Mouse (Mus musculus) hindbrain, embryonic 11.5 days (tissue): ENCODE results near the gene Eif2b2. TPM values are rescaled to one million over a fixed set of nuclear protein-coding genes. Genes with fewer than 3 reads are reported as not detected.

Experiments used
- ATAC-seq: fragments of 200-750 bp; cut with Nextera tagmentation; 2 replicates; pipeline ENCODE4 v1.8.0; 2017; ENCODE audit warnings: mild to moderate bottlenecking, moderate TSS enrichment, moderate library complexity; ENCODE audit not compliant: low FRiP score
- DNase-seq: peaks from one replicate; pipeline ENCODE4 v3.0.0-alpha.2; 2015; ENCODE audit warnings: low spot score
- H3K27ac ChIP-seq: fragments of 300-500 bp; sonication (generic); 2 replicates; pipeline ENCODE4 v1.5.1; 2014; ENCODE audit warnings: mild to moderate bottlenecking, low read depth, low read length
- H3K27me3 ChIP-seq: fragments of 300-500 bp; sonication (generic); 2 replicates; pipeline ENCODE4 v1.6.1; 2014; ENCODE audit warnings: mild to moderate bottlenecking, low read length, moderate library complexity, mixed read lengths; ENCODE audit not compliant: control insufficient read depth, insufficient read depth
- H3K36me3 ChIP-seq: fragments of 300-500 bp; sonication (generic); 2 replicates; pipeline ENCODE4 v1.6.1; 2014; ENCODE audit warnings: mild to moderate bottlenecking, low read length, moderate library complexity, mixed read lengths; ENCODE audit not compliant: control insufficient read depth, insufficient read depth
- H3K4me1 ChIP-seq: fragments of 300-500 bp; sonication (generic); replicated peaks from 2 replicates; pipeline ENCODE4 v1.6.1; 2014; ENCODE audit warnings: low read length, mixed read lengths; ENCODE audit not compliant: control insufficient read depth, insufficient read depth
- H3K4me2 ChIP-seq: fragments of 300-500 bp; sonication (generic); replicated peaks from 2 replicates; pipeline ENCODE4 v1.6.1; 2014; ENCODE audit warnings: mild to moderate bottlenecking, low read depth, low read length
- H3K4me3 ChIP-seq: fragments of 300-500 bp; sonication (generic); 2 replicates; pipeline ENCODE4 v1.5.1; 2014; ENCODE audit warnings: low read depth, low read length
- H3K9ac ChIP-seq: fragments of 300-500 bp; sonication (generic); 2 replicates; pipeline ENCODE4 v1.6.1; 2014; ENCODE audit warnings: low read depth, low read length
- H3K9me3 ChIP-seq: fragments of 300-500 bp; sonication (generic); 2 replicates; pipeline ENCODE4 v1.6.1; 2016; ENCODE audit warnings: low read length; ENCODE audit not compliant: control insufficient read depth
- WGBS: fragments of 180-500 bp; shearing (Covaris S2); extraction: QIAGEN DNeasy Blood & Tissue Kit; methylation state at CpG from one replicate; pipeline ENCODE4 v1.1.7; 2014; 5-methylcytosine and 5-hydroxymethylcytosine counted together
- polyA plus RNA-seq: library from polyadenylated mRNA; unstranded; fragments of >200 nt; fragmentation: Nextera tagmentation; extraction: Ambion mirVana; gene quantifications from 2 replicates; pipeline ENCODE4 v1.2.1, GENCODE M21; 2014

The Eif2b2 gene
- polyA plus RNA-seq, 1 experiment from 2014 or later, result 90.0 TPM

DNA sequence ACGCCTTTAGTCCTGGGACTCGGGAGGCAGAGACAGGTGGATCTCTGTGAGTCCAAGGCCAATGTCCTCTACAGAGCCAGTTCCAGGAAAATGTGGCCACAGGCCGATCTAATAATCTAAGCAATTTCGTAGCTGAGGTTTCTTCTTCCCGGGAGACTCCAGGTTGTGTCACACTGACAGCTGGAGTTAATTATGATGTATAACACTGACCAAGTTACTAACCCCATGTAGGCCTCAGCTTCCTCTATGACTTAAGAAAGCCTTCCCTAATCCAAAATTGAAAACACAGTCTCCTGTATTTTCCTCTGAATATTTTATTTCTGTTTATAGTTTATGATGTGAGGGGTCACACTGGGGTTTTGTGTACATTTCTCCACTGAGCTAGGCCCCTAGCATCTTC, 4.2 kb upstream of the Eif2b2 start:
- Histone ChIP-seq H3K4me3 (no peak overlapping the region), H3K27me3 (no peaks in the 10 kb centered on the region), H3K4me1 (no peaks in the 10 kb centered on the region), H3K4me2 (no peak overlapping the region), H3K9ac (no peak overlapping the region), H3K9me3 (no peaks in the 10 kb centered on the region), H3K27ac (no peak overlapping the region), H3K36me3 (no peaks in the 10 kb centered on the region)
- DNase-seq (no peak), ATAC-seq (no peak)
- 68% methylated on average over 5 of the region's 5 CpGs for WGBS

DNA sequence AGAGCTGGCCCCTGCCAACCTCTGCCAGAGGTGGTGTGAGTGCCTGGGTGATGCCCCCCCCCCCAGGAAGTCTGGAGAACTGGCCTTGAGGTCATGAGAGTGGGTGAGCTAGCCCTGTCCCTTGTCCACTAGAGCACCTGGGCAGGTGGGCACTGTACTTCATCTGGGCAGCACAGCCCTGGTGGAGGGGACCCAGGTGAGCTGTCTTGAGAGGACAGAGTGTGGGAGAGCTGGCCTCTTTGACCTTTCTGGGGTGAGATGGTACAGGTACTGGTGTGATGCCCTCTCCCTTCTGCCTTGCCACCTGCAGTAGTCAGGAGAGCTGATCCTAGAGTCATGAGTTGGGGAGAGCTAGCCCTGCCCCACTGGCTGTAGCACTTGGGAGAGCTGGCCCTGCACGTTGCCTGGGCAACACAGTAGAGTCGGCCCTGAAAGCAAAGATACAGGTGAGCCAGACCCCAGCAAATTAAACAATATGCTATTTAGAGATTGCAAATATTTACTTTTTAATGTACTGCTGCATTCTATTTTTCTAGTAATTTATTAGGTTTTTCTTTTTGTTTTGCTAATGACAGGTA, 1.5 kb upstream of the Eif2b2 start:
- Histone ChIP-seq H3K27me3 (no peaks in the 10 kb centered on the region), H3K4me3 (no peak overlapping the region), H3K36me3 (no peaks in the 10 kb centered on the region), H3K4me2 (no peak overlapping the region), H3K27ac (no peak overlapping the region), H3K9me3 (no peaks in the 10 kb centered on the region), H3K4me1 (no peaks in the 10 kb centered on the region), H3K9ac (no peak overlapping the region)
- DNase-seq (no peak), ATAC-seq (no peak)
- 79% methylated on average over 2 of the region's 2 CpGs for WGBS

DNA sequence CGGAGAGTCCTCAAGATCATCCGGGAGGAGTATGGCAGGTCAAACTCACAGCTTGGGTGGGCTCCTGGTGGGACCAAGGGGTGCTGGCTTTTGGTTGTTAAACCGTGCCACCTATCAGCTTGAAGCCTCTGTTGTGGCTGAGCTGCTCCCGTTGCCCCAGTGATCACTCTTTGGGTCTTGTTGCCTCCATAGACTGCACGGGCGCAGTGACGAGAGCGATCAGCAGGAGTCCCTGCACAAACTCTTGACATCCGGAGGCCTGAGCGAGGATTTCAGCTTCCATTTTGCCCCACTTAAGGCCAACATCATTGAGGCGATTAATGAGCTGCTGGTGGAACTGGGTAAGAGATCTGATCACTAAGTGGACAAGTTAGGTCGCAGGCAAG, 617 bp downstream of the Eif2b2 start:
- ATAC-seq (no peak), DNase-seq (no peak)
- H3K4me3 ChIP-seq, result peak overlapping the region; percentile 89
- peak overlapping the region; percentile 73 for H3K9ac ChIP-seq
- 0 out of 2 replicates have a peak, but pooled peaks cover 3% of the 10 kb centered on the region for H3K36me3 ChIP-seq
- no peaks in the 10 kb centered on the region for H3K4me1 ChIP-seq
- no peaks in the 10 kb centered on the region for H3K9me3 ChIP-seq
- no peaks in the 10 kb centered on the region for H3K27me3 ChIP-seq
- H3K27ac ChIP-seq, result no peak overlapping the region
- H3K4me2 ChIP-seq, result peak overlapping the region; percentile 93
- WGBS, result 3% methylated on average over 12 of the region's 12 CpGs

DNA sequence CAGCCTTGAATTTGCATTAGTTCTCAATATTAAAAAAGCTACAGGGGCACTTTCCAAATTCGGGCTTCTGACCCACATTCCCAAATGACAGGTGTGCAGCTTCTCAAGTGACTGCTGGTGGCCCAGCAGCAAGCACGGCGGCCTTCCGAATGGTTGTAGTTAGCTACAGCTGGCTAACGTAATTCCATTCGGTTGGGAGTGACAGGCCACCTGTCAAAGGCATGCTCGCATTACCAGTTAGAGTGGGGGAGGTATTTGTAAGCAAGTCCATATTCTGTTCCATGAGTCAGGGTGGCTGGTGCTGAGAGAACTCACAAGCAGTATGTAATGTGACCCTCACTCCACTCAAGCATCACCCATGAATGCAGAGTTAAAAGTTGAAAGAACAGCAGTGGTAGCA, 7.9 kb downstream of the Eif2b2 start:
- WGBS, result 71% methylated on average over 7 of the region's 7 CpGs
- no peaks in the 10 kb centered on the region for H3K4me1 ChIP-seq
- H3K36me3 ChIP-seq, result 0 out of 2 replicates have a peak, but pooled peaks cover 6% of the 10 kb centered on the region
- DNase-seq, result no peak
- no peak overlapping the region for H3K27ac ChIP-seq
- H3K4me2 ChIP-seq, result no peak overlapping the region
- H3K9ac ChIP-seq, result no peak overlapping the region
- H3K9me3 ChIP-seq, result no peaks in the 10 kb centered on the region
- no peak for ATAC-seq
- H3K27me3 ChIP-seq, result no peaks in the 10 kb centered on the region
- no peak overlapping the region for H3K4me3 ChIP-seq

DNA sequence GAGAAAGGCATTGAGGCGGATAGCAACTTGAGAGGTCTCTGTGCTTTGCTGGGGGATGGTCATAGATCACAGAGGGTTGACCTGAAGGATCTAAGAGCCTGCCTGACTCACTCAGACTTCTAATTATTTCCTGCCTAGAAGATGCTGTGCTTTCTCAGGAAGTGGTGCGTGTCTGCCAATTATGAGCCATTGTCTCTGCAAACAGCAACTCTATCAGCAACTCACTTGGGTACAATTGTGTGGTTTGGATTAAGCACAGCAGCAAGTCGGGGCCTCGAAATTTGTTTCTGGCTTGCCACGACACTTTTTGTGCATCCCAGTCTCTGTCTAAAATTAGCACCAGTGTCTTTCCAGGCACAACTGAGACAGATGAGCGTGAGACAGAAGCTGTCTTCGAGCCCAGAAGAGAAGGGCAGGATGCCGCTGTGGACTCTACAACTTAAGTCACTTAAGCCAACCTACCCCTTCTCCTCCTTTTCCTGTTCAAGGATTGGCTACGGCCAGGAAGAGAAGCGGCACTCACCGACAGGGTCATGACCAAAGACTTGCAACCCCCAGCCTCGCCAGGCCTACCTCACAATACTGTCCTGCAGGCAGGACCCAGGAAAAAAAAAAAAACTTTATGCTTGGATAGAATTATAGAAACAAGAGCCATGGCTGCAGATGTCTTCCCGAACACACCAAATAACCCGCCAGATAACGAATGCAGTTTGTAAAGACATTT, 8.8 kb downstream of the Eif2b2 start:
- DNase-seq (no peak), ATAC-seq (no peak)
- H3K27me3 ChIP-seq, result no peaks in the 10 kb centered on the region
- no peak overlapping the region for H3K9ac ChIP-seq
- no peak overlapping the region for H3K4me3 ChIP-seq
- H3K9me3 ChIP-seq, result no peaks in the 10 kb centered on the region
- no peak overlapping the region for H3K4me2 ChIP-seq
- H3K36me3 ChIP-seq, result 0 out of 2 replicates have a peak, but pooled peaks cover 6% of the 10 kb centered on the region
- no peak overlapping the region for H3K27ac ChIP-seq
- H3K4me1 ChIP-seq, result no peaks in the 10 kb centered on the region
- 76% methylated on average over 15 of the region's 15 CpGs for WGBS

DNA sequence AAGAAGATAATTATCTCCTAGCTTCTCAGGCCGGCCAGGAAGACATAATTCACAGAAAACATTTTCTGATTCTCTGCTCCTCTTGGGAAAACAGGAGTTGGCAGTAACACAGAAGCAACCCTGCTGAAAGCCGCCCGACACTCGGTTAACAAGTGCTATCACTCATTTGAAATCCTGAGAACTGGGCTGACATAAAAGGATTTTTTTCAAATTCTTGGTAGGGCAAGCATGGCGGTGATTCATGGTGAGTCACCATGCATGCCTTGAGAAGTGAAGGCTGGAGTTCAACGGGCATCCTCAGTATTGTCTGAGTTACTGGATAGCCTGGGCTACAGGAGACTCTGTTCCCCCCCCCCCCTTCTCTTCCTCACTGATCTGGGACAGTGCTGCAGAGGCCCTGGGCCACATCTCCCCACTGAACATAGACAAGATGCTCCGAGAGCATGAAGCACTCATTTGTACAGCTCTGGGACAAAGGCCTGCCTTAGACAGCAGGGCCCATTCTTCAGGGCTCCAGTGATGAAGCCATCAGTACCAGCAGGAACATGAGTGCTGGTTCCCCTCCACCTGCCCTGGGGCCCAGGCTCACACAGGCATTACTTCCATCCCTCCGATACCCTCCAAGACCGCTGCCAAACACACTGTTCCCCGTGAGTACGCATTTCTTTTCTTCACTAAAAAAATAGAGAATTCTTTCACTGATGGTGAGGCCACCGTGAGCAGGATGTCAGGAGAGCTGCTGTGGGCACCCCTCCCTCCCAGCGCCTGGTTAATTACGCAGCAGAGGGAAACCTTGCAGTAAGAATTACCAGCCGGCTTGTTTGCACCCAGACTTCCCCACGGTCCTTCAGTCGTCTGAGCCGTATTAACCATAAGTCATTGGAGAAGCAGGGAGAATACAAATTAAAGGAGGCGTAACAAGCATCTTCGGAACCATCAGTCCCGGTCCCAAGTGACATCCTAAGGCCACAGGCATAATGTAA, 14.4 kb downstream of the Eif2b2 start:
- ATAC-seq, result no peak
- H3K9ac ChIP-seq, result no peak overlapping the region

DNA sequence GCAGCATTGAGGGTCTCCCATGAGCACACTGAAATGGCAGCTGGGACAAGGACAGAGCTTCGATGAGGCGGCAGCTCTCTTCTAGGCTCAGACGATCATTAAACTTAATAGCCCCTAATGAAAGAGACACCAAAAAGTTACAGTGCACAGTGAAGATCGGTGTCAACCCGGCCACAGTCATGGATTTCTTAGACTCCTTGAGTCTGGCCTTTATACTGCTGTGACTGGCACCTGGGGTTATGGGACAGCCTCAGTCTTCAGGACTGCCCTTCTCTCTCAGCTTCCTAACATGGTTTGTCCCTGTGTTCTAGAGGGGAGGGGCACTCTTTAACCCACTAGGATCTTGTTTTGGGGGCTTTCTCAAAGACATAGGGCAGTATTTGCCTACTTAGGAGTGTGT, 18.3 kb downstream of the Eif2b2 start:
- Histone ChIP-seq H3K9ac (no peak overlapping the region), H3K4me2 (no peak overlapping the region), H3K4me1 (no peaks in the 10 kb centered on the region), H3K4me3 (no peak overlapping the region), H3K27me3 (no peaks in the 10 kb centered on the region), H3K36me3 (no peaks in the 10 kb centered on the region), H3K27ac (no peak overlapping the region), H3K9me3 (no peaks in the 10 kb centered on the region)
- ATAC-seq (no peak), DNase-seq (no peak)
- 94% methylated on average over 5 of the region's 5 CpGs for WGBS

More for the DNA sequence above, 14.4 kb downstream of the Eif2b2 start:
- no peak for DNase-seq
- 83% methylated on average over 21 of the region's 21 CpGs for WGBS
- no peaks in the 10 kb centered on the region for H3K27me3 ChIP-seq
- H3K4me2 ChIP-seq, result no peak overlapping the region
- H3K4me3 ChIP-seq, result no peak overlapping the region
- H3K36me3 ChIP-seq, result no peaks in the 10 kb centered on the region
- no peaks in the 10 kb centered on the region for H3K4me1 ChIP-seq
- H3K27ac ChIP-seq, result no peak overlapping the region
- H3K9me3 ChIP-seq, result no peaks in the 10 kb centered on the region

DNA sequence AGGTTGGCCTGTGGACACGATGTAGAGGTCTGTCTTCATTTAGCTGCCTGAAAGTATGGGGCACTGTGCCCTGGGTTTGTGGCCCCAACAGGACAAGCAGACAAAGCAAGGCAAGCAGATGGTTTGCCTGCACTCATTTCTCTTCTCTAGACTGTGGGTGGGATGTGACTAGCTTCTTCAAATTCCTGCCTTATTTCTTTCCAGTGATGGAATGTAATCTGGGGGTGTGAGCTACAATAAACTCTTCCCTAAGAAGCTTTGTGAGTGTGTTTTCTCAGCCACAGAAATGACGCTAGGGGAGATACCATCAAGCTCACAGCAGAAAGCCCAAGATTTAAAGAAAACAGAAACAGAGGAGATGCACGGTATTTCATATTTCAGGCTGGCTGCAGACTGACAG, 32.8 kb downstream of the Eif2b2 start:
- no peaks in the 10 kb centered on the region for H3K36me3 ChIP-seq
- H3K4me1 ChIP-seq, result no peaks in the 10 kb centered on the region
- no peak overlapping the region for H3K4me3 ChIP-seq
- no peak for ATAC-seq
- no peak overlapping the region for H3K27ac ChIP-seq
- H3K9ac ChIP-seq, result no peak overlapping the region
- 82% methylated on average over 3 of the region's 3 CpGs for WGBS
- DNase-seq, result no peak
- H3K9me3 ChIP-seq, result no peaks in the 10 kb centered on the region
- H3K4me2 ChIP-seq, result no peak overlapping the region
- no peaks in the 10 kb centered on the region for H3K27me3 ChIP-seq
